Mouse (Mus musculus) splenic B cell, adult 2 months (primary cell): ENCODE data around the gene Cacng1.

Experiments used
- DNase-seq: peaks from one replicate; pipeline ENCODE4 v3.0.0-alpha.2; 2011; ENCODE audit warnings: low read depth, low spot score
- H3K27me3 ChIP-seq: 2 replicates; pipeline ENCODE4 v1.6.1; 2012; ENCODE audit warnings: mild to moderate bottlenecking, low read length, moderate library complexity, mixed read lengths; ENCODE audit not compliant: control insufficient read depth, poor library complexity, insufficient read depth, severe bottlenecking
- H3K36me3 ChIP-seq: 2 replicates; pipeline ENCODE4 v1.6.1; 2012; ENCODE audit warnings: mild to moderate bottlenecking, low read length, moderate library complexity, mixed read lengths; ENCODE audit not compliant: control insufficient read depth, poor library complexity, insufficient read depth, severe bottlenecking

The Cacng1 gene

DNA sequence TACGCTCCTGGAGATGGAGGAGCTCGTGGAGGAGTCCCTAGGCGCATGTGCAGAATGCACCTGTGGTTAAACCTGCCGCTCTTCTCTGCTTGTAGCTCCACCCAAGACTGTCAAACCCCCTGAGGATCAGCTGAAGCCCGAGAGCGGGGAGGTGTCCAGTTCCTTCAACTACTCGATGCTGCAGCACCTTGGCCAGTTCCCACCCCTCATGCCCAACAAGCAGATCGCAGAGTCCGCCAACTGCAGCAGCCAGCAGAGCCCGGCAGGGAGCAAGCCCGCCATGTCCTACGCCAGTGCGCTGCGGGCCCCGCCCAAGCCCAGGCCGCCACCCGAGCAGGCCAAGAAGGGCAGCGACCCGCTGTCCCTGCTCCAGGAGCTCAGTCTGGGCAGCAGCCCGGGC is 30.0 kb downstream of the Cacng1 start:
- Histone ChIP-seq H3K36me3 (peaks cover 10% of the 10 kb centered on the region), H3K27me3 (no peaks in the 10 kb centered on the region)
- no peak for DNase-seq

DNA sequence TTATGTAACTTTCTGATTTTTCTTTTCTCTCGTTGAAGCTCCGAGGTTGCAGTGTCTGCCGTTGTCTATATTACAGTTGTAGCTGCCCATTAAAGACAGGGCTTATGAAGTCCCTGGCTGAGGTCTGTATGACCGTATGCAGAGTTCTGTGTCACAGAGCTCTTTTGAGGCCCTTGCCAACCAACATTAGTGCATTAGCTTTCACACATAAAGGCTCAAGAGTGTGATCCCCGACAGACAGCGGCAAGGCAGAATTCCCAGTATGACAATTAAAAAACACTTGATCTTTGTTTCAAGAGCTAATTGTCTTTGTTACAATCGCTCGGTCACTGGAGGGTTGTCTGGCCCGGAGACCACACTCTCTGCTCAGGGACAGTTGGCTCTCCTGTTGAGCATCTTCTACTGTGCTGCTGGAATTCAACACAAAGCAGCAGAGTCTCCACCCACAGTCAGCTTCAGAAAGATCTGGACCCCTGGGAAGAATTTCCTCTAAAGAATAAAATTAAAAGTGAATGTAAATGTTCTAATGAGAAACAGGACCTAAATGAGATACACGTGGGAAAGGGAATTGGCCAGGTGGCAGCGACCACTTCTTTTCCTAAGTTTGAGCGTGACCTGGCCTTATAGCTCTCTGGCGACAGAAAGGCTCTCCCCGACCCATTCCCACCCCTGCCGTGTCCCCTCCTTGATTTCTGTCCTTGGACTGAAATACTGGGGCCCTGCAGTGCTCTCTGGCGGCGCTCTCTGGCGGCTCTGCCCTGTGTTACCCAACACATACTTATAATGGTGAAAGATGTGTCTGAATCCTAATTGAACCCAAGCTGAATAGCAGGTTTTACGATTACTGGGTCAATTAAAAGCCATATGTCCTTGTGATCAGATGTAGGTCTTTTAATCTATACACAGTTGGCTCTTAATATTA is 32.5 kb downstream of the Cacng1 start:
- Histone ChIP-seq H3K27me3 (no peaks in the 10 kb centered on the region), H3K36me3 (peaks cover 10% of the 10 kb centered on the region)
- no peak for DNase-seq

DNA sequence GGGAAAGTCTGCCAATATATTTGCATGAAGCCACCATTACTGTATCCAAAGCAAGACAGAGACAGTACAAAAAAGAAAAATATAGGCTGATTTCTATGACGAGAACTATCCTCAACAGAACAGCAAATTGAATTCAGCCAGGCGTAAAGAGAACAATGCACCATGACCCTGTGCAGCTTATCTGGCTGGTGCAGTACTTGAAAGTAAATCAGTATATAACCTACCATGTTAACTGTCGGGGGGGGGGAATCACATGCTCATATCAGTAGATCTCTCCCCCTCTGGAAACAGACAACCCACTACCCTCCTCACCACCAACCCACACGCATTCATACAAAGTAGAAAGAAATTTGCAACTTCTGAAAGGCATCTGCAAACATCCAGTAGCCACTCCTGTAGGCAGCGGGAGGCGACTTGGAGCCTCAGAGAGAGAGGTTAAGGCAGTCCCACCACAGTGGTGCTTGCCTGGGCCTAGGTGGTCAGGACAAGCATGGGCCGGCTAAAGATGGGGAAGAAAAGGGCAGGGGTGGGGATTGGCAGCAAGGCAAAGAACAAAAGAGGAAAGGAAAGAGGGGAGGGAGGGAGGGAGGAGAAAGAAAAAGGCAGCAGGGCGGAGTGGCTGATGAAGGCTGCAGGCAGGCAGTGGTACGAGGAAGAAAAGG is 33.5 kb downstream of the Cacng1 start:
- DNase-seq, result no peak
- Histone ChIP-seq H3K27me3 (no peaks in the 10 kb centered on the region), H3K36me3 (peaks cover 10% of the 10 kb centered on the region)

- H3K27me3 ChIP-seq, result no peaks in the 10 kb centered on the region
- peaks cover 14% of the 10 kb centered on the region; the same call in 1 of the 2 replicates for H3K36me3 ChIP-seq
- DNase-seq, result no peak
Observed at GRCm38 (mm10) chr11:107676207-107676940, 39.9 kb downstream of the Cacng1 start.

DNA sequence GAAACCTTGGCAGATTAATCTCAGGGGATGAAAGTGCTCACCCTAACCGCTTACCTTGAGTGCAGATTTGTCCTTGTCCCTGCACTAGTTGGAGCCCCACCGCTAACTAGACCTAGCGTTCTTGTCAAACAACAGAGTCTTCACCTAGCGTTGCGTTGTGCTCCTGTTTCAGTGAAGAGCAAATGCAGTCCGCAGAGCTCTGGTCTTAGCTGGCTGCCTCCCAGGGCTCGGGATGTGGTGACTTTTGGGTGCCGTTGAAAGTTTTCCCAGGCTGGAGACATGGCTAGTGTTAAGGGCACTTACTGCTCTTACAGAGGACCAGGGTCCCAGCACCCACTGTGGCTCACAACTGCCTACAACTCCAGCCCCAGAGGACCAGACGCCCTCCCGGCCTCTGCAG is 41.1 kb downstream of the Cacng1 start:
- DNase-seq, result no peak

DNA sequence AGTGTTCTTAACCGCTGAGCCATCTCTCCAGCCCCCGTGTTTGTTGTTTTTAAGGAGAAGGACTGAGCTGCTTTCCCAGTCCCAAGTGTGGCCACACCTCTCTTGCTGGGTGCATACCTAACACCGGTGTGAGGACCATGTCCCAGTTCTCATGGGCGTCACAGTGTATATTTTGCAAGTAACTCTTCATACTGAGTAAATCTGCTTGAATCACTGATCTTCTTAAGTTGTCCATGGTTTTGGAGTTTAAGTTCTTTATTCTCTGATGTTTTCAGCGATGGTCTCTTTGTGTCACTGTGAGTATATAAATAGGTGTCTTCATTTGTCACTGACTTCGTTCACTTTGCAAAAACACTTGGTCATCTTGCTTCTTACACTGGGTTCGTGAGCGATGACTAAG is 41.7 kb downstream of the Cacng1 start:
- no peaks in the 10 kb centered on the region for H3K27me3 ChIP-seq
- DNase-seq, result no peak

More for the DNA sequence above, 41.1 kb downstream of the Cacng1 start:
- H3K36me3 ChIP-seq, result peaks cover 16% of the 10 kb centered on the region
- no peaks in the 10 kb centered on the region for H3K27me3 ChIP-seq

DNA sequence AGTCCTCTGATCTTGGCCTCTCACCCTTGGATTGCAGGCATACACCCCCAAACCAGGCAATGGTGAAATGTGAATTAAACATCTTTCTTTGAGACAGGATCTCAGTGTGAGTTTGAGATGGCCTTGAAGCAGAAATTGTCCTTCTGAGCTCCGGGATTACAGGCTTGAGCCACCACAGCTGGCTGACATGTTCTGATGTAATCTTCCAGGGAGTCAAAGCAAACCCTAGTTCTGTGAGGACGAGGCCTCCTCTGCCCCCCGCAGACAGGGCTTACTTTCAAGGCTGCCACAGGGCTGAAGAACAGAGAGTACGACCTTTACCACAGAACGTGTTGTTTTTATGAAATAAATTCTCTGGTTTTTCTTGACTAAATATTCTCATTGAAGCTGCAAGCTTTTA is 42.3 kb downstream of the Cacng1 start:
- DNase-seq, result no peak
- no peaks in the 10 kb centered on the region for H3K27me3 ChIP-seq
- H3K36me3 ChIP-seq, result peaks cover 20% of the 10 kb centered on the region

More for the DNA sequence above, 41.7 kb downstream of the Cacng1 start:
- H3K36me3 ChIP-seq, result peaks cover 20% of the 10 kb centered on the region

DNA sequence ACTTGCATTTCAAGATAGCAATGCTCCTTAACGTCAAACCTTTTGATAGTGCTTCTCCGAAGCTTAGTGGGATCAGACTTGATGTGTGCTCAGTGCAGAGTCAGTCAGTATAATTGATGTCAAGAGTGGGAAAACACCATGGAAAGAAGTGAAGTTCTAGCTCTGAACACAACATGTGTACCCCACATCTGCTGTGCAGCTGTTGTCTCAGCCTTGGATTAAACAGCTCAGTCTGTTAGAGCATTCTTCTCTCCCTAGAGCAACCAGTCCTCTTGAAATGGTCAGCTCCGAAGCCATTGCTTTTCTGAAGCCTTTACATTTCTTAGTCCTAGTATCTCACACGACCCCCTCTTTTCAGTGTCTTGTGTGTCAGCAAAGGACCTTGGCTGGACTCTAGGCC is 47.3 kb downstream of the Cacng1 start:
- H3K36me3 ChIP-seq, result peaks cover 15% of the 10 kb centered on the region
- DNase-seq, result no peak
- no peaks in the 10 kb centered on the region for H3K27me3 ChIP-seq

- DNase-seq, result no peak
- Histone ChIP-seq H3K27me3 (no peaks in the 10 kb centered on the region), H3K36me3 (peaks cover 15% of the 10 kb centered on the region)
Observed at GRCm38 (mm10) chr11:107668223-107668622, 48.1 kb downstream of the Cacng1 start.

GRCm38 (mm10) chr11:107667542-107667941 is 48.8 kb downstream of the Cacng1 start:
- H3K36me3 ChIP-seq, result peaks cover 15% of the 10 kb centered on the region
- no peak for DNase-seq
- no peaks in the 10 kb centered on the region for H3K27me3 ChIP-seq

DNA sequence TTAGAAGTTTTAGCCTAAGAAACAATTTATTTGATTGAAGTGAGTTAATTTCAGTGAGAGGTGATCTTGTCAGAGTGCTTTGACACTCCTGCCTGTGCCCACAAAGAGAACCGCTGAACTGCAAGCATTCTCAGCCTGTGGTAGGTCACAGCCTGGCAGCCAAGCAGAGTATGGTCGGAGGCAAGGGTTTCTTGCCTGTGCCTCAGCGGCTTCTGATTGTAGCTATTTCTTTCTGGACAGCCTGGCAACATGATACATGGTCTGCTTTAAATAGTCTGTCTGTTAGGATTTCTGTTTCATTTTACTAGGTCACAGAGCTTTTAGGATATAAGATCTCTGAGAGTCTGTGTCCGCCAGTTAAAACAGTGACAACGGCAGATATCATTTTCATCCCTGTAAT is 53.7 kb downstream of the Cacng1 start:
- no peaks in the 10 kb centered on the region for H3K27me3 ChIP-seq
- H3K36me3 ChIP-seq, result peaks cover 10% of the 10 kb centered on the region
- DNase-seq, result no peak

DNA sequence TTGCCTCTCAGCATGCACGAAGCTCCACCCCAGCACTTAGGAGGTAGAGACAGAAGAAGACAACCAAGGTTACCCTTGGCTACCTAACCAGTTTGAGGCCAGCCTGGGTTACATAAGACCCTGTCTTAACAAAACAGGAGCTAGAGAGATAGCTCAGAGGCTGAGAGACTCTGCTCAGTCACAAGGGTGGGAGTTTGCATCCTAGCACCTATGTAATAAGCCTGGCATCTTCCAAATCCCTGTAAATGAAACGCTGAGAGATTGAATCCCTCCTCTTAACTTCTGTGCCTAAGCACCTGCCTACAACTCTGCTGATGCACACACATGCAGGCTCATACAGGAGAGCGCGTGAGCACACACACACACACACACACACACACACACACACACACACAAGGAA is 55.9 kb downstream of the Cacng1 start:
- H3K36me3 ChIP-seq, result peaks cover 11% of the 10 kb centered on the region
- H3K27me3 ChIP-seq, result no peaks in the 10 kb centered on the region
- DNase-seq, result no peak

- no peaks in the 10 kb centered on the region for H3K27me3 ChIP-seq
- H3K36me3 ChIP-seq, result peaks cover 10% of the 10 kb centered on the region
- DNase-seq, result no peak
Observed at GRCm38 (mm10) chr11:107657117-107657516, 59.2 kb downstream of the Cacng1 start.

GRCm38 (mm10) chr11:107655538-107655937 is 60.8 kb downstream of the Cacng1 start:
- Histone ChIP-seq H3K36me3 (peaks cover 4% of the 10 kb centered on the region), H3K27me3 (no peaks in the 10 kb centered on the region)

More at GRCm38 (mm10) chr11:107655538-107655937, 60.8 kb downstream of the Cacng1 start:
- no peak for DNase-seq
